Mouse (Mus musculus): ENCODE measurements around the gene Mecr.

GRCm38 (mm10) chr4:131815774-131816173 is 27.5 kb upstream of the Mecr start:
- TF ChIP-seq CTCF (IDR thresholded peaks at IDR 0.05; ENCODE audit: borderline replicate concordance, insufficient read depth, low read length) (no peak), POLR2A (IDR thresholded peaks at IDR 0.05; ENCODE audit: low read depth, low read length) (no peak)
